Mouse (Mus musculus) midbrain, embryonic 10.5 days (tissue): ENCODE data around the gene 4932438H23Rik. TPM values are rescaled to one million over a fixed set of nuclear protein-coding genes. Genes with fewer than 3 reads are reported as not detected.
A peak's percentile ranks its signal among the peaks of the same experiment; 100 is the strongest.

Experiments used
- DNase-seq: peaks from one replicate; pipeline ENCODE4 v3.0.0-alpha.2; 2017; ENCODE audit warnings: low spot score
- H3K27ac ChIP-seq: fragments of 300-500 bp; sonication (generic); replicated peaks from 2 replicates; pipeline ENCODE4 v1.5.1; 2016; ENCODE audit warnings: mild to moderate bottlenecking
- H3K27me3 ChIP-seq: fragments of 300-500 bp; sonication (generic); 2 replicates; pipeline ENCODE4 v1.6.1; 2016; ENCODE audit warnings: low read depth, mild to moderate bottlenecking; ENCODE audit not compliant: poor library complexity, severe bottlenecking
- H3K36me3 ChIP-seq: fragments of 300-500 bp; sonication (generic); 2 replicates; pipeline ENCODE4 v1.6.1; 2016; ENCODE audit warnings: mild to moderate bottlenecking, moderate library complexity
- H3K4me1 ChIP-seq: fragments of 300-500 bp; sonication (generic); 2 replicates; pipeline ENCODE4 v1.6.1; 2016
- H3K4me3 ChIP-seq: fragments of 300-500 bp; sonication (generic); 2 replicates; pipeline ENCODE4 v1.5.1; 2016; ENCODE audit warnings: mild to moderate bottlenecking, moderate library complexity
- H3K9me3 ChIP-seq: fragments of 300-500 bp; sonication (generic); replicated peaks from 2 replicates; pipeline ENCODE4 v1.6.1; 2016; ENCODE audit warnings: mild to moderate bottlenecking
- WGBS: fragments of 180-500 bp; shearing (Covaris S2); methylation state at CpG from one replicate; pipeline ENCODE4 v1.1.7; 2016; 5-methylcytosine and 5-hydroxymethylcytosine counted together
- polyA plus RNA-seq: library from polyadenylated mRNA; unstranded; fragments of >200 nt; fragmentation: Nextera tagmentation; extraction: Ambion mirVana; gene quantifications from 2 replicates; pipeline ENCODE4 v1.2.1, GENCODE M21; 2016

4932438H23Rik gene
- polyA plus RNA-seq, 1 experiment from 2014 or later = not detected

GRCm38 (mm10) chr16:91068969-91069368 is 26.0 kb downstream of the 4932438H23Rik start:
- DNase-seq = peak; percentile 60
- 34% methylated on average over 12 of the region's 12 CpGs for WGBS
- Histone ChIP-seq H3K27ac (peak overlapping the region; percentile 10), H3K36me3 (no peaks in the 10 kb centered on the region), H3K9me3 (no peaks in the 10 kb centered on the region), H3K4me1 (peaks cover 15% of the 10 kb centered on the region), H3K4me3 (peak overlapping the region; percentile 24; the same call in 1 of the 2 replicates), H3K27me3 (peaks cover 33% of the 10 kb centered on the region)

- Histone ChIP-seq H3K4me1 (peaks cover 12% of the 10 kb centered on the region), H3K36me3 (no peaks in the 10 kb centered on the region), H3K27me3 (peaks cover 22% of the 10 kb centered on the region), H3K9me3 (no peaks in the 10 kb centered on the region), H3K4me3 (no peak overlapping the region), H3K27ac (no peak overlapping the region)
- WGBS = 93% methylated on average over 1 of the region's 1 CpGs
- no peak for DNase-seq
Observed at GRCm38 (mm10) chr16:91067122-91067521, 27.8 kb downstream of the 4932438H23Rik start.

GRCm38 (mm10) chr16:91064583-91065365 is 30.1 kb downstream of the 4932438H23Rik start:
- H3K27ac ChIP-seq = no peak overlapping the region
- H3K36me3 ChIP-seq = no peaks in the 10 kb centered on the region
- no peak for DNase-seq
- peaks cover 12% of the 10 kb centered on the region for H3K4me1 ChIP-seq
- WGBS = 89% methylated on average over 12 of the region's 12 CpGs
- H3K9me3 ChIP-seq = no peaks in the 10 kb centered on the region
- H3K4me3 ChIP-seq = no peak overlapping the region
- 0 out of 2 replicates have a peak, but pooled peaks cover 3% of the 10 kb centered on the region for H3K27me3 ChIP-seq

DNA sequence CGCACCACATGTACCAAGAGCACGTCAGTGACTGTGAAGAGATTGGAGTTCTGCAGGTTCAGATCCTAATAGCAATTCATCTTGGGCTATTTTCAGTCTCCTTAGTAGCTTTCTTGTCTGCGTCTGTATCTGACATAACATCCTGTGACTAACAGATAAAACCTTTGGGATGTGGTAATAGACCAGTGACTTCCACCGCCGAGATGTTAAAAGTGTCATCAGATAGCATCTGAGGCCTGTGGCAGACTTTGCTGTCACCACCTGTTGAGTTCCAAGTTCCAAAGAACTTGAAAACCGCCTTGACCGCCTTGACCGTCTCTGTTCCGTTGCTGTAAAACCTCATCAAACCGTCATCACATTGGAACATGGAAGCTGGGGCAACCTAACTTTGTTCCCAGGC is 31.1 kb downstream of the 4932438H23Rik start:
- Histone ChIP-seq H3K27ac (no peak overlapping the region), H3K4me3 (no peak overlapping the region), H3K4me1 (peaks cover 4% of the 10 kb centered on the region), H3K9me3 (no peaks in the 10 kb centered on the region), H3K36me3 (no peaks in the 10 kb centered on the region), H3K27me3 (0 out of 2 replicates have a peak, but pooled peaks cover 3% of the 10 kb centered on the region)
- WGBS = 93% methylated on average over 10 of the region's 10 CpGs
- DNase-seq = no peak

DNA sequence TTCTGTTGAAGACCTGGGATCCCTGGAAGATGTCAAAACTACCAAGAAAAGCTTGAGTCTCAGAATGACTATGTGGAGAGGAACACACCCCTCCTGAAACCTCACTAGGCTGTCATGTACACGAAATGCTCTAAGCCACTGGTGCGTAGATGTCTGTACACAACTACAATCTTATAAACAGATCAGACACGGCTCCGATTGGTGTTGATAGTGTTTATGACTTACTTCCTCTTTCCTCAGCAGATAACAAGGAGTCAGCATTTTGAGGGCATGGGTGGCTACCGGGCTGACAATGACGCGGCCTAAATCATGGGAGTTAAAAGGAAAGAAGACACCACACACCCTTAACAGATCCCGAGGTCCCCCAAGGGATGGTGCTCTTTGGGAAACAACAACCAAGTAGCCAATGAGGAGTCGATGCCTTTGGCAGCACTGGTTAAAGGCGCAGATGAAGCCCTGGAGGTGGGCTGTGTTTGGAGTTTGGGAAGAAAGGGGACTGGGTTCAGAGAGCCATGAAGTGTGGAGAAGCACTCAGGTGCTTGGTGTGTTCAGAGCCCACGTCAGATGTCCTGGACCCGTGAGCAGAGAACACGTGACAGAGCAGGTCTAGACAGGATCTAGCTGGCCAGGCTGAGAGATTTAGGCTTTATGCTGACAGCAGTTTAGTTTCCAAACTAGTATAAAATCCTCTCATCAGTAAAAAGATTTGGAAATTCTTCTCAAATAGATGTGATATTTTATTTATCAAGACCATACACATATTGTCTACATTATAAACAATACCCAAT is 33.2 kb downstream of the 4932438H23Rik start:
- WGBS = 86% methylated on average over 13 of the region's 13 CpGs
- H3K36me3 ChIP-seq = no peaks in the 10 kb centered on the region

GRCm38 (mm10) chr16:91057741-91058140 is 37.2 kb downstream of the 4932438H23Rik start:
- no peak for DNase-seq
- Histone ChIP-seq H3K27me3 (no peaks in the 10 kb centered on the region), H3K4me1 (no peaks in the 10 kb centered on the region), H3K4me3 (no peak overlapping the region), H3K36me3 (no peaks in the 10 kb centered on the region), H3K27ac (no peak overlapping the region), H3K9me3 (no peaks in the 10 kb centered on the region)
- WGBS = 81% methylated on average over 6 of the region's 6 CpGs

More for the DNA sequence above, 33.2 kb downstream of the 4932438H23Rik start:
- Histone ChIP-seq H3K4me1 (no peaks in the 10 kb centered on the region), H3K27me3 (0 out of 2 replicates have a peak, but pooled peaks cover 3% of the 10 kb centered on the region), H3K27ac (no peak overlapping the region), H3K9me3 (no peaks in the 10 kb centered on the region), H3K4me3 (no peak overlapping the region)
- no peak for DNase-seq

DNA sequence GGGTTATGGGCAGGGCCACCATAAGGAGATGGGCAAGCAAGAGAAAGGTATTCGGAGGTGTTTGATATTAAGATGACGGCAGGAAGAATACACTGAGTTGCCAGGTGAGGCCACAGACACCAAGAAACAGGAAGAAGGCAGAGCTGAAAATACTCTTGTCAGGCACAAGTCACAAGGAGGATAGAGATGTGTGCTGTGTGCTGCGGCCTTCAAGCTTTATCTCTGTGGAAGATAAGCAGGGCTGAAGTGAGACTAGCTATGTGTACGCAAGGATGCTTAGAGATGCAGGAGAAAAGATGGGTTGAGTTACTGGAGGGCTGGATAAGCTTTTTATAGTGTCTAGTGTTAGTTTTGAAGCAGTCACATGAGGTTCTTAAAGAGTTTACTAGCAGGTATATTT is 37.7 kb downstream of the 4932438H23Rik start:
- Histone ChIP-seq H3K27ac (no peak overlapping the region), H3K4me1 (no peaks in the 10 kb centered on the region), H3K4me3 (no peak overlapping the region), H3K9me3 (no peaks in the 10 kb centered on the region), H3K27me3 (no peaks in the 10 kb centered on the region), H3K36me3 (no peaks in the 10 kb centered on the region)
- no peak for DNase-seq
- 94% methylated on average over 4 of the region's 4 CpGs for WGBS

- H3K36me3 ChIP-seq = no peaks in the 10 kb centered on the region
- peaks cover 5% of the 10 kb centered on the region; the same call in 1 of the 2 replicates for H3K27me3 ChIP-seq
- H3K4me1 ChIP-seq = no peaks in the 10 kb centered on the region
- WGBS = 63% methylated on average over 16 of the region's 16 CpGs
- no peak overlapping the region for H3K4me3 ChIP-seq
- no peak overlapping the region for H3K27ac ChIP-seq
- H3K9me3 ChIP-seq = no peaks in the 10 kb centered on the region
- no peak for DNase-seq
Observed at GRCm38 (mm10) chr16:91056043-91056821, 38.7 kb downstream of the 4932438H23Rik start.

DNA sequence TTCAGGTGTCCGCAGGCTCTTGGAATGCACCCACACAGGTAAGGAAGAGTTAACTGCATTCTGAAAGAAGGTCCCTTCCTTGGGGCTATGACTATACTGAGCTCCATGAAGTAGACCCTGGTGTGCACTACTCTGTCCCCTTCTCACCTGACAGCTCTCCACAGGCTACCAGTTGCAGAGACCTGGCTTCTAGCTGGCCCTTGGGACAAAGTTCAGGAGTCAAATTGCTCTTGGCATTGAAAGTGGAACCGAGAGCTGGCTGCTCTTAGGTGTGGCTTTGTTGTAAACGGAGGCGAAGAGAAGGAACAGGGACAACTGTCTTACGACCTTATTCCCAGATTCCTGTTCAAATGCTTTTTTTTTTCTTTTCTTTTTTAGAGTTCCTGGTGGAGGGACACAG is 39.8 kb downstream of the 4932438H23Rik start:
- Histone ChIP-seq H3K4me3 (no peak overlapping the region), H3K9me3 (no peaks in the 10 kb centered on the region), H3K4me1 (no peaks in the 10 kb centered on the region), H3K27ac (no peak overlapping the region), H3K27me3 (peaks cover 5% of the 10 kb centered on the region; the same call in 1 of the 2 replicates), H3K36me3 (no peaks in the 10 kb centered on the region)
- whole genome bisulfite sequencing = 84% methylated on average over 5 of the region's 5 CpGs
- no peak for DNase-seq

GRCm38 (mm10) chr16:91053599-91053998 is 41.3 kb downstream of the 4932438H23Rik start:
- Histone ChIP-seq H3K4me1 (no peaks in the 10 kb centered on the region), H3K9me3 (no peaks in the 10 kb centered on the region), H3K27ac (no peak overlapping the region), H3K4me3 (no peak overlapping the region), H3K27me3 (peaks cover 5% of the 10 kb centered on the region; the same call in 1 of the 2 replicates), H3K36me3 (no peaks in the 10 kb centered on the region)
- no peak for DNase-seq
- 61% methylated on average over 8 of the region's 8 CpGs for WGBS

DNA sequence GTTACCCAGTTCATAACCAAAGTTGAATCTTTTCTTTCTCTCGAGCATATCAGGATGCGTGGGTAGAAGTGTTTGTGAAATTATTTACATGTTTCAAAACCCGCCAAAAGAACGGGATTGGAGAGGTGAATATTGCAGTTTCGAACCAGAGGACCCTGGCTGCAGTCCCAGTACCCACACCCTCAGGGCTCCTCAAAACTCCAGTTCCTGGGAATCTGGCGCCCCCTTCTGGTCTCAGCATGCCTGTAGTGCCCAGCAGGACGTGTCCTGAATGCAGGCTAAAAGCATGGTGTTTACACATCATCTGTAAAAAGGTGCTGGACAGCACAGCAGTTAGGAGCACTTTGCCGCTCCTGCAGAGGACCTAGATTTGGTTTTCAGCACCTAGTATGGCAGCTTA is 49.4 kb downstream of the 4932438H23Rik start:
- Histone ChIP-seq H3K9me3 (no peaks in the 10 kb centered on the region), H3K4me1 (peaks cover 21% of the 10 kb centered on the region), H3K27ac (no peak overlapping the region), H3K4me3 (peak overlapping the region; percentile 85), H3K27me3 (no peaks in the 10 kb centered on the region), H3K36me3 (peaks cover 15% of the 10 kb centered on the region)
- peak; percentile 52 for DNase-seq
- WGBS = 58% methylated on average over 8 of the region's 8 CpGs
